Mouse (Mus musculus) cerebellum, postnatal 25 days (tissue): ENCODE results near the gene Slco3a1.

Experiments
- DNase-seq, 2 experiments: peaks; one replicate each; pipeline ENCODE4 v3.0.0; 2021; ENCODE audit warnings: mixed read lengths in 2 of 2

Gene Slco3a1

DNA sequence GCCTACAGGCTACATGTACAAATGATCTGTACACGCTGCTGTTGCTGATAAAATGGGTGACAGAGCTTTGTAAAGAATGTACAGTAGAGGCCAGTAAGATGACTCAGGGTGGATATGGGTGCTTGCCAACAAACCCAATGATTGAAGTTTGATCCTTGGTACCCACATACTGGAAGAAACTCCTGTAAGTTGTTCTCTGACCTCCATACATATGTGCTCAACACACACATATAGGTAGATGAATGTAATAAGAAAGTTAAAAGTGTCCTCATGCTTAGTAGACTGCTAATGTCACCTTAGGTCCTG lies 284.5 kb downstream of the Slco3a1 start:
- no peak for DNase-seq

DNA sequence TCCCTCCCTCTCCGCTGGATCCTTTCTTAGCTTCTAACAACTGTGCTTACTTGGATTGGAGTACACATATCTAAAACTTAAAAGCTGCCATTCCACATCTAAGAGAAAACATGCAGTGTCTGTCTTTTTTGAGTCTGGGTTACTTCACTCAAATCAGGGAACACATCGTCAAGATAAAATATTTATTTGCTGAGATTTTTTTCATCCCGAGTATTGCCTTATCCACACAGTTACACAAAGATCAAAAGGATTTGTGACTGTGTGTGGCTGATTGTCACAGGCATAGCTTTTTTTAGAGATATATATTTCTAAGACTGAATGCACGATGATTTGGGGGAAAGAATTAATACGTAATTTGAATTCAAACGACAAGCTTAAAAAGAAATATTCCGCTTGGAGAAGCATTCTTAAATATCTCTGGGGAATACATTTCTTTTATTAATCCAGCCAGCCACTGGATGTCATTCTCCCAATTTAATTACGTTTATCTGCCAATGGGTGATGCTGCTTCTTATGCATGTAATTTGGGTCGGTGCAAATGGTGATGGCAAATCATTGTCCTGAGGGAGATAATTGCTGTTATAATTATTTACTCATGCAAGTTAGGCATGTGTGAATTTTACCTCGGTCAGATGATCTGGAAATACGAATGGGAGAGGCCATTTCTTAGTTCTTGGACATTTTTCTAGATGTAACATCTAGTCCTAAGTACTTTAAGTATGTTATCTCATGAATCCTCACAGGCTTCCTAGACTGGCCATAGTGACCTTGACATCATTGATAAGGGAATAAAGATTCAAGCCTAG lies 285.1 kb downstream of the Slco3a1 start:
- no peak for DNase-seq

DNA sequence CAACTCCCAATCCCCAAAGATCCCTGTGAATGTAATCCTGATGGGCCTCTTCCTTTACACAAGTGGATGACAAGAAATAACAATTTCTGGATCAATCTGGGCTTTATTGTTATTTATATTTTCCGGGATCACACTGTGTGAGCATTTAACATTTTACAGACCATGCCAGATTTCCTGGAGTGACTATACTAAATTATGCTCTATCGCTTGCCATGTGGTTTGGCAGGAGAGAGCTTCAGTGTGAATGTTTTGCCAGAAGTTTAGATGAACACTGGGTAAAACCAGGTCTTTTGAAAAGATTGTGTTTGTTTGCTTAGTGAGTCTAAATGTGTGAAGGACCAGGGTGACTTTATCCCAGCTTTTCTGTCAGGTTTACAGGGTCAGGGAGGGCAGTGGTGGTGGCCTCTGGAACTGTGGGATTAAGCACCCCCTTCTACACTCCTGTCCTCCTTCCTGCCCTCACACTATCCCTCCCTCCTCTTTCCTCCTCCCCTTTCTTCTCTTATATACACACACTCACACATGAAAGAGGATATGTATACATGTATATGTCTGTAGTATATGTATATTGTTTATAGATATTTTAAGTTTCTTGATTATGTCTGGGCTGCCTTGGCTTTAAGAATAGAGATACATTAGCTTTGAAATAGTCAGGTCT lies 287.9 kb downstream of the Slco3a1 start:
- DNase-seq, result no peak

DNA sequence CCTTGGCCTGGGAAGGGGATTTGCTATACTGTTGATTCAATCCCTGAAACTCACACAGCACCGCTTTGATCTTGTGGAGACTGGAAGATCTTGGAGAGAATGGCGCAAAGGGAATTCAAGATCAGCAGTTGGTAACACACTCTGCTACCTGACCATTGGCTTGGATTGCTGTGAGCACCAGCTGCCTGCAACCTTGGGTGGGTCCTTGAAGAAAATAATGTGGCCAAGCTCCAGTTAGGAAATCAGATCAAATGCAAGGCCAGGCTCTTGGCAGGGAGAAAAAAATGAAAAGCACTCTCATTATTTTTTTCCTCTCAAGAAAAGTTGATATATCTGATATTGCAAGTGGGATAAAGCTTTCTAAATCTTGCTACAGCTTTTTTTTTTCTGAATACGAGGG lies 298.3 kb downstream of the Slco3a1 start:
- no peak for DNase-seq

DNA sequence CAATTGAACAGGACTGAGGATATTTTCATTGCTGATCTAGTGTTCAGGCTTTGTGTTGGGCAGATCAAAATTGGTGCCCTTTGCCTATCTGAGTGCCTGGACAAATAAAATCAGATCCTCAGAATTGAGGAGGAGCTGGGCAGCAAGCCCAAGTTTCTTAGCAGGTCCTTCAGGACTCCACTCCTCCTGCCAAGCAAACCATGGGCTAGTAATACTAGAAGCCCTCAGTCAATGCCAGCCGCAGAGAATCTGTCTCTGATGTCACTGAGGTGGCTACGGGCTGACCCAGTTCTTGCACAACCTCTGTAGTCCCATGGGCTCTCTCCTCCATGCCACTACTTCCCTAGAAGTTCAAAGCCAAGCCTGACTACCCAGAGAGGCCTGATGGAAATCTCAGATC lies 302.5 kb downstream of the Slco3a1 start:
- no peak for DNase-seq

DNA sequence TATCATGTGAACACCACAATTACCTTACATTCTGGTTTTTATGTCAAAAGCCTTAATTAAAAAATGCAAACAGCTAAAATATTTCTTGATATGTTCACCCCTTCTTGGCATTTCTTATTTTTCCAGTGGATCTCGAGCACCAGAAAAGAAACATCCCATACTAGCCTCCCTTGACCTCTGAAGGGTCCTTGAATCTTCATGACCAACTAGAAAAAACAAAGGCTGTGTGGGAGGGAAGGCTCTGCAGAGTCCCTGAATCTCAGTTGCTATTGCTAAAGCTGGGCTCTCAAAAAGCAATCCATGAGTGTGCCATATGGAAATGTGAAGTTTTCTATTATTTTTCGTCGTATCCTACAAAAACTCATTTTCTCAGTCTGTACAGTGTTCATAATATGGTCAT lies 313.3 kb downstream of the Slco3a1 start:
- DNase-seq, result no peak

DNA sequence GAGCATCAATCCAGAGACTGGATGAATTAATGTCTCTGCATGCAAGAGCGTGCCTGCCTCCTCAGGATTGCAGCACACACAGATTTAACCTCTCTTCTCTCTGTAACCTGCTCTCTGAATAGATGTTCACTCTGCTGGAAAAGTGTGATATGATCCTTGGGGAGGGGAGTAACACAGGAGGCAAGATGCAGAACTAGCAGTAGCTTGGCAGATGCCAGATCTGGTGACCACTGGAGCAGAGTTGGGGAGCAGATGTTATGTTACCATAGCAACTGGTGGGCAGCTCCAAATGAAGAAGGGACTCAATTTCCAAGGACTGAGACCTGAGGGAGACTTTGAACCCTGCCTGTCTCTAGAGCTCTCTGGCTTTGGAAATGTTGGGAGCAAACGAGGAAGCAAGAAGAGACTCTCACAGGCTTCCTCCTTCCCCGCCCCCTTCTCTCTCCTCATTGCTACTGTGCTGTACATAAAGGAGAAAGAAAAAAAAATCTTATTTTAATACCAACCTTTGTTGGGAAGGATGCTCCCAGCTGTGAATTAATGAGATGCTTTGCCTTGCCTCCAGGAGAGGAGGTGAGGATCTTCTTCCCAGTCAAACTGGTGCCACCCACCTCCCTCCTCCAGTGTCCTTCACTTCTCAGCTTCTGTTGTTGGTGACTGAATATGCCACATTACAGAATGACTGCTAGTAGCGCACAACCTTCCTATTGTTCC lies 314.0 kb downstream of the Slco3a1 start:
- DNase-seq, result no peak
